Mouse (Mus musculus) heart, embryonic 14.5 days (tissue): ENCODE data around the gene Zfp36. TPM values are rescaled to one million over a fixed set of nuclear protein-coding genes. Genes with fewer than 3 reads are reported as not detected.

Experiments used
- ATAC-seq: fragments of 200-750 bp; cut with Nextera tagmentation; 2 replicates; pipeline ENCODE4 v1.8.0; 2017; ENCODE audit warnings: low read depth, moderate TSS enrichment; ENCODE audit not compliant: insufficient number of reproducible peaks, insufficient read depth, low FRiP score
- H3K27ac ChIP-seq, 2 experiments: fragments of 200-500 bp in 1 of 2; fragments of 300-500 bp in 1 of 2; sonication (generic) in 1 of 2; replicated peaks in 1 of 2; 2 replicates each; pipeline ENCODE4 v1.5.1; 2012 to 2014; ENCODE audit warnings: low read depth in 2 of 2, low read length in 2 of 2, control low read depth in 1 of 2, mild to moderate bottlenecking in 1 of 2, mixed read lengths in 1 of 2; ENCODE audit not compliant: control insufficient read depth in 1 of 2, insufficient read depth in 1 of 2
- H3K27me3 ChIP-seq: fragments of 300-500 bp; sonication (generic); 2 replicates; pipeline ENCODE4 v1.6.1; 2014; ENCODE audit warnings: mild to moderate bottlenecking, low read length, control low read depth; ENCODE audit not compliant: control insufficient read depth, insufficient read depth
- H3K36me3 ChIP-seq: fragments of 300-500 bp; sonication (generic); 2 replicates; pipeline ENCODE4 v1.6.1; 2014; ENCODE audit warnings: mild to moderate bottlenecking, control low read depth, low read length, mixed read lengths; ENCODE audit not compliant: control insufficient read depth, insufficient read depth
- H3K4me1 ChIP-seq, 2 experiments: fragments of 200-500 bp in 1 of 2; fragments of 300-500 bp in 1 of 2; sonication (generic) in 1 of 2; 2 replicates each; pipeline ENCODE4 v1.6.1; 2012 to 2014; ENCODE audit warnings: low read length in 2 of 2, control low read depth in 1 of 2, mixed read lengths in 1 of 2; ENCODE audit not compliant: control insufficient read depth in 2 of 2, insufficient read depth in 2 of 2
- H3K4me2 ChIP-seq: fragments of 300-500 bp; sonication (generic); 2 replicates; pipeline ENCODE4 v1.6.1; 2014; ENCODE audit warnings: mild to moderate bottlenecking, low read length
- H3K4me3 ChIP-seq, 2 experiments: fragments of 200-500 bp in 1 of 2; fragments of 300-500 bp in 1 of 2; sonication (generic) in 1 of 2; 2 replicates each; pipeline ENCODE4 v1.5.1; 2012 to 2014; ENCODE audit warnings: low read length in 2 of 2, mild to moderate bottlenecking in 2 of 2, control low read depth in 1 of 2, low read depth in 1 of 2, moderate library complexity in 1 of 2; ENCODE audit not compliant: control insufficient read depth in 1 of 2, insufficient read depth in 1 of 2
- H3K9ac ChIP-seq: fragments of 300-500 bp; sonication (generic); 2 replicates; pipeline ENCODE4 v1.6.1; 2014; ENCODE audit warnings: mild to moderate bottlenecking, low read length
- H3K9me3 ChIP-seq: fragments of 300-500 bp; sonication (generic); 2 replicates; pipeline ENCODE4 v1.6.1; 2016; ENCODE audit warnings: low read length, control low read depth; ENCODE audit not compliant: control insufficient read depth
- WGBS: fragments of 180-500 bp; shearing (Covaris S2); extraction: QIAGEN DNeasy Blood & Tissue Kit; methylation state at CpG from one replicate; pipeline ENCODE4 v1.1.7; 2014; 5-methylcytosine and 5-hydroxymethylcytosine counted together
- polyA plus RNA-seq: library from polyadenylated mRNA; unstranded; fragments of >200 nt; fragmentation: Nextera tagmentation; extraction: Ambion mirVana; gene quantifications from 2 replicates; pipeline ENCODE4 v1.2.1, GENCODE M21; 2014

Zfp36 gene
- polyA plus RNA-seq, 1 experiment from 2014 or later: 12.2 TPM

DNA sequence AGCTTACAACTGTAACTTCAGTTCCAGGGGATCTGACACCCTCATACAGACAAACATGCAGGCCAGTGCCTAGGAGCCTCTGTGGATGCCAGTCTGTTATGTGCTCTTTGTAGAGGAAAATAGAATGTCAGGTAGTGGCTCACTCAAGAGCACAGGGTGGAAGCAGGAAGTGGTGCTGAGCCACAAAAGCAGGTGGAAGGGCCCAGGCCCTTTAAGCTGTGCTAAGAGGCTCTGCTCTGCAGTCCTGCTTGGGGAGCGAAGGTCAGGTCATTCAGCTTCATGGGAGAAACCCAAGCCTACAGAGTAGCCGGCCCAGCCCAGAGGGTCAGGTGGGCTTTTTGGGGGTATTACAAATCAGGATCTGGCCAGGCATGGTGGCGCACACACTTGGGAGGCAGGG is 24.8 kb downstream of the Zfp36 start:
- H3K9ac ChIP-seq: no peak overlapping the region
- no peak for ATAC-seq
- H3K36me3 ChIP-seq: peaks cover 54% of the 10 kb centered on the region
- H3K4me1 ChIP-seq: peaks cover 24 to 41% of the 10 kb centered on the region in 2 experiments
- no peak overlapping the region for H3K27ac ChIP-seq
- WGBS: 86% methylated on average over 3 of the region's 3 CpGs
- H3K4me3 ChIP-seq: no peak overlapping the region
- H3K4me2 ChIP-seq: no peak overlapping the region
- H3K27me3 ChIP-seq: no peaks in the 10 kb centered on the region
- no peaks in the 10 kb centered on the region for H3K9me3 ChIP-seq

DNA sequence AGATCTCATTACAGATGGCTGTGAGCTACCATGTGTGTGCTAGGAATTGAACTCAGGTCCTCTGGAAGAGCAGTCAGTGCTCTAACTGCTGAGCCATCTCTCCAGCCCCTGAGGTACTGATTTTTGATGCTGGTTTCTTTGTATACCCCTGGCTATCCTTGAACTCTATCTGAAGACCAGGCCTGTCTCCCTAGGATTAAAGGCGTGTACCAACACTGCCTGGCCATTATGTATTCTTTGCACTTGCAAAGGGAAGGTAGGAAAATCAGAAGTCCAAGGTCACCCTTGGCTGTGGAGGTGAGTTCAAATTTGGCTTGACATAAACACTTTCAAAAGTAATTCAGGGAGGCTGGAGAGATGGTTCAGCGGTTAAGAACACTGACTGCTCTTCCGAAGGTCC is 25.5 kb downstream of the Zfp36 start:
- H3K4me1 ChIP-seq: peaks cover 30 to 44% of the 10 kb centered on the region in 2 experiments
- H3K9ac ChIP-seq: no peak overlapping the region
- no peak overlapping the region for H3K27ac ChIP-seq
- 82% methylated on average over 3 of the region's 3 CpGs for WGBS
- H3K36me3 ChIP-seq: peaks cover 48% of the 10 kb centered on the region
- no peaks in the 10 kb centered on the region for H3K27me3 ChIP-seq
- H3K4me3 ChIP-seq: no peak overlapping the region
- H3K9me3 ChIP-seq: no peaks in the 10 kb centered on the region
- no peak overlapping the region for H3K4me2 ChIP-seq
- ATAC-seq: no peak

DNA sequence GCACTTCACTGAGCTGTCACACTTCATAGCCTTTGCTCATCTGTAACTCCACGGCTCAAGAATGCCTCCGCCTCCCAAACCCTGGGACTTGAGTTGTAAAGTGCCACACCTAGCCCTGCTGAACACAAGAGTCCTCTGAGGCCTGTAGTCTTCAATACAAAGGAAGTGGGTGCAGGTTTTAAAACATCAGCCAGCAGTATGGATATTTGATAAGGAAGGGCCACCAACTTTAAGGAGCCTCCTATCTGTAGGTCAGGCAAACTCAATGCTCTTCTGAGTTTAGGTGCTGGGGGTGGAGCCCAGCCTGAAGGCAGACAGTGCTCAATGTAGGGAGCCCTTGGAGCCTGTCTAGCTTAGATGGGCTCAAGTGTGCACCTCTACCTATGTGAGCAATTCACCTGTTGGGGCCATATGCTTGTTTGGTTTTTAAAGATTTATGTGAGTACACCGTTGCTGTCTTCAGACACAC is 25.9 kb downstream of the Zfp36 start:
- Histone ChIP-seq H3K4me3 (no peak overlapping the region), H3K27ac (no peak overlapping the region), H3K4me1 (peaks cover 30 to 47% of the 10 kb centered on the region in 2 experiments), H3K27me3 (no peaks in the 10 kb centered on the region), H3K9me3 (no peaks in the 10 kb centered on the region), H3K36me3 (peaks cover 43% of the 10 kb centered on the region), H3K4me2 (no peak overlapping the region), H3K9ac (no peak overlapping the region)
- 81% methylated on average over 3 of the region's 3 CpGs for WGBS
- ATAC-seq: no peak

DNA sequence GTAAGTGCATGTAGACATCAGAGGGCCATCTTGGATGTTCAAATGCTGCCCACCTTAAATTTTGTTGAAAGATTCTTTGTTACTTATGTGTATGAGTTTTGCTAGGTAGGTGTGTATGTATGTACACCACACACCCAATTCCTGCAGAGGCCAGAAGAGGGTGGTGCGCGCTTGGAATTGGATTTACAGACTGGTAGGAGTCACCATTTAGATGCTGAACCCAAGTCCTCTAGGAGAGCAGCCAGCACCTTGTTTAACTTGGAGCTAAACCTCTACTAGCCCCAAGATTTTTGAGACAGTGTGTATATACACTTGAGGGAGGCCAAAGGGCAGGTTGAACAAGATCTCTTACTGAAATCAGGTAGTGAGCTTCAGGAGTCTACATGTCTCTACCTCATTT is 26.8 kb downstream of the Zfp36 start:
- Histone ChIP-seq H3K4me3 (no peak overlapping the region), H3K27me3 (no peaks in the 10 kb centered on the region), H3K36me3 (peaks cover 38% of the 10 kb centered on the region), H3K4me1 (peaks cover 27 to 39% of the 10 kb centered on the region in 2 experiments), H3K9me3 (no peaks in the 10 kb centered on the region), H3K9ac (no peak overlapping the region), H3K27ac (no peak overlapping the region), H3K4me2 (no peak overlapping the region)
- no peak for ATAC-seq
- 93% methylated on average over 2 of the region's 2 CpGs for WGBS

DNA sequence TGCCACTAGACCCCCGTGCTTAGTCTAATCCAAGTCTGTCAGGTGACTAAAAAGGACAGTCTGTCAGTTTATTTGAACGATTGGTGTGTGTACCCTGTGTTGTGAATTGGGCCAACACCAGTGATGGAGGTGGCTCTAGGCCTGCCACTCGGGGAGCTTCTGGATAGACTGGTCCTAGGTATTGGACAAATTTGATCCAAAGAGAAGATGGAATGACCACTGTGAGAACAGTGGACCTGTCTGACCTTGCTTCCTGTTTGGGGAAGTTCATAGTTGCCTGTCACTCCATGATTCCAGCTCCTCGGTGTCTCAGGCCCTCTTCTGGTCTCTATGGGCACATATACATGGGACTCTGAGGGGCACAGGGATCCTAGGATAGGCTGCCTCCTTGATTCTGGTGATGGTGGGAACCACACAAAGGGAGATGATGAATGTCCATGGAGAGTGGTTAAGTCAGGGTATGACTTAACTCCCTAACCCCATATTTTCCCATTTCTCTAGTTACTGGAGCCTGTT is 28.3 kb downstream of the Zfp36 start:
- no peak for ATAC-seq
- peak overlapping the region in 1 of 2 experiments; percentile 92; a peak in 2 of 4 replicates for H3K27ac ChIP-seq
- peaks cover 14 to 24% of the 10 kb centered on the region in 2 experiments for H3K4me1 ChIP-seq
- H3K4me2 ChIP-seq: peak overlapping the region; percentile 96
- H3K9me3 ChIP-seq: no peaks in the 10 kb centered on the region
- 32% methylated on average over 4 of the region's 4 CpGs for WGBS
- H3K9ac ChIP-seq: peak overlapping the region; percentile 99
- peaks cover 38% of the 10 kb centered on the region for H3K36me3 ChIP-seq
- no peaks in the 10 kb centered on the region for H3K27me3 ChIP-seq
- H3K4me3 ChIP-seq: peak overlapping the region; percentile 90 to 98; a peak in 3 of 4 replicates

DNA sequence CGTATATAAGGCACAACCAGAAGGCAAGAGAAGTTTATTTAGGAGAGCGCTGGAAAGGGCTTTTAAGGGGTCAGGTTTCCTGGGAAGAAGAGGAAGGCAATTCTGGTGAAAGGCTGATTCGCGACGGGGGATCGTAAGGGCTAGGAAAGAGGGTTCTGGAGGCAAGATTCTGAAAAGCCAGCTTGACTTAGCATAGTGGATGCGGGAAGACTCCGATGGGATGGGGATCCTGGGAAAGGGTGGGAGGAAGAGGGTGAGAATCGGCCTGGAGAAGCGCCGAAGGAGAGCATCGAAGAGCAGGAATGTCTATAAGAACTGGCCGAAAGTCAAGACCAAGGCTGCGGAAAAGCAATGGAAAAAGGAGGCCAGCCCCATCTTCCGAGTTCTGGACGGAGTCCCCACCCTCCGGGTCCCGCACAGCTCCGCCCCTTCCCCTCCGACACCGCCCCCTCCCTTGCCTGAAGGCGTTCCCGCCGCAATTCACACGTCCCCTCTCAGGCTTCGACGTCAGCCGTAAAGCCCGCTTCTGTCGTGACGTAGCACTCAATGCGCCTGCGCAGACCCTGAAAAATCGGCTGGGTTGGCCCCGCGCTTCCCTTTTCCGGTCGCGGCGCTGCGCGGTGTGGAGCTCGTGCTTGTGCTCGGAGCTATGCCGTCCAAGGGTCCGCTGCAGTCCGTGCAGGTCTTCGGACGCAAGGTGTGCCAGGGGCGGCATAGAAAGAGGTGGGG is 29.7 kb downstream of the Zfp36 start, which contains the start of gene Rps16:
TSS of gene Rps16 (plus strand) at position 498 of the 729 bp plus-strand sequence.
- peaks cover 11 to 18% of the 10 kb centered on the region in 2 experiments for H3K4me1 ChIP-seq
- H3K4me3 ChIP-seq: peak within 1 kb of the TSS; percentile 90 to 98
- under 1% methylated on average over 46 of the region's 50 CpGs for WGBS
- peak within 1 kb of the TSS; percentile 96 for H3K4me2 ChIP-seq
- peaks cover 37% of the 10 kb centered on the region for H3K36me3 ChIP-seq
- H3K9me3 ChIP-seq: no peaks in the 10 kb centered on the region
- H3K9ac ChIP-seq: peak within 1 kb of the TSS; percentile 99
- no peaks in the 10 kb centered on the region for H3K27me3 ChIP-seq
- H3K27ac ChIP-seq: peak within 1 kb of the TSS; percentile 92 to 96
- peak; percentile 93 for ATAC-seq

DNA sequence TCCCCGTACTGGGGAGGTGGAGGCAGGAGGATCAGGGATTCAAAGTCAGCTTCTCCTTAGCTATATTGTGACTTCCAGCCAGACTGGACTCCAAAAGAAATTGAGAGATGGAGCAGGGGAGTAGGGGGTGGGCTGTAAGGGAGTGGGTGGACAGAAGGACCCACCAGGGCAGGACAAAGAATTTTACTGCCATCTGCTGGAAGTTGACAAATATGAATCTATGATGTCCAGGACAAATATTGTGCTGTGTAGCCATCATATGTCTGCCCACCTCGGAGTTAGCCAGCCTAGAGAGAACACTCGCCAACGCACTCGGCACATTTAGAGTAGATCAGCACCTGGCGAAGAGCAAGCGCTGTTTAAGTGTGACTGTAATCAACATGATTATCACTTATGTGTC is 31.5 kb downstream of the Zfp36 start:
- Histone ChIP-seq H3K27ac (no peak overlapping the region), H3K4me3 (no peak overlapping the region), H3K4me1 (peaks cover 11 to 18% of the 10 kb centered on the region in 2 experiments), H3K4me2 (no peak overlapping the region), H3K9me3 (no peaks in the 10 kb centered on the region), H3K36me3 (peaks cover 21% of the 10 kb centered on the region), H3K27me3 (no peaks in the 10 kb centered on the region), H3K9ac (no peak overlapping the region)
- no peak for ATAC-seq
- 72% methylated on average over 7 of the region's 7 CpGs for WGBS
